Comparison of ENCODE assay signal across 17 mouse cellular contexts in the genomic region with DNA sequence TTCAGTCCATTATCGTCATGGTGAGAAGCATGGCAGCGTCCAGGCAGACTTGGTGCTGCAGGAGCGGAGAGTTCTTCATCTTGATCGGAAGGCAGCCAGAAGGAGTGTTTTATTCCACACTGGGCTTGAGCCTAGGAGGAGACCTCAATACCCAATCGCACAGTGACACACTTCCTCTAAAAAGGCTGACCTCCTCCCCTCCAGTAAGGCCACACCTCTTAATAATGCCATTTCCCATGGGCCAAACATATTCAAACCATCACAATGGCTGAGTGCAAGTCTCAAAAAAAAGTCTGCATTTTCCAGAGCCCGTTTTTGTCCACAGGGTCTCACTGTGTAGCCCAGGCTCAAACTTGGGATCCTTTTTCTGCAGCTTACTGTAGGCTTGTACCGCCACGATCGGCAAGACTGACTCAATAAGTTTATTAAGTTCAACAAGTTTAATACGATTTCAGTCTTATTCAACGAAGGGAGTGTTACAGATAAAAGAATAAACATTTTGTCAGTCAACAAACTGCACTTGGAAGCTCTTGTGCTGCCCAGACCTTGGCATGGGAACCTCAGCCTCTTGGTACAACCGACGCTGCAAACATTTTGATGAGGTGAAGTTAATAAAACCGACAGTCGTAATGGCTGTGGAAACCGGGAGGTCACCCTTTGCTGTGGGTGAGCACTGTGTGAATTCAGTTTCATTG. TPM values are rescaled to one million over a fixed set of nuclear protein-coding genes. Genes with fewer than 3 reads are reported as not detected.
"Had no signal": no experiment of that assay in that cellular context is flagged by ENCODE, and none has a peak within 500 bp of the region (broad histone marks: within the 10 kb centered on the region; RNA-seq: fewer than 3 reads in every experiment).

No protein-coding gene starts in this region.

- H3K9ac ChIP-seq: heart, embryonic 13.5 days; heart, embryonic 15.5 days; hindbrain, embryonic 13.5 days; hindbrain, embryonic 15.5 days; kidney, embryonic 15.5 days; limb, embryonic 13.5 days; limb, embryonic 15.5 days; liver, embryonic 12.5 days; liver, embryonic 14.5 days had no signal

- H3K27me3 ChIP-seq: heart, embryonic 15.5 days; hindbrain, embryonic 15.5 days; kidney, embryonic 15.5 days; limb, embryonic 13.5 days; limb, embryonic 15.5 days; liver, embryonic 12.5 days had no signal

- DNase-seq: layer of hippocampus, adult 9-11 months had no signal

- ATAC-seq: liver, embryonic 12.5 days had no signal

- H3K36me3 ChIP-seq: heart, embryonic 13.5 days; heart, embryonic 15.5 days; hindbrain, embryonic 13.5 days; hindbrain, embryonic 15.5 days; kidney, embryonic 15.5 days; limb, embryonic 13.5 days; limb, embryonic 15.5 days; liver, embryonic 12.5 days had no signal

- H3K9me3 ChIP-seq: heart, embryonic 13.5 days; heart, embryonic 15.5 days; hindbrain, embryonic 13.5 days; hindbrain, embryonic 15.5 days; kidney, embryonic 15.5 days; limb, embryonic 13.5 days; limb, embryonic 15.5 days; liver, embryonic 12.5 days had no signal

- H3K4me3 ChIP-seq: gastrocnemius, adult 2 months; heart, adult 2 months; heart, embryonic 13.5 days; heart, embryonic 15.5 days; hindbrain, embryonic 13.5 days; hindbrain, embryonic 15.5 days; kidney, embryonic 15.5 days; layer of hippocampus, adult 2 months; limb, embryonic 13.5 days; limb, embryonic 15.5 days; liver, embryonic 12.5 days had no signal

- H3K4me1 ChIP-seq: heart, embryonic 15.5 days; hindbrain, embryonic 13.5 days; hindbrain, embryonic 15.5 days; limb, embryonic 13.5 days; limb, embryonic 15.5 days; liver, embryonic 12.5 days had no signal

- H3K27ac ChIP-seq: gastrocnemius, adult 2 months; heart, adult 2 months; heart, embryonic 13.5 days; heart, embryonic 15.5 days; hindbrain, embryonic 13.5 days; hindbrain, embryonic 15.5 days; hindbrain, postnatal 0 days; kidney, embryonic 15.5 days; kidney, postnatal 0 days; layer of hippocampus, adult 2 months; limb, embryonic 13.5 days; limb, embryonic 15.5 days; liver, embryonic 12.5 days; liver, embryonic 14.5 days had no signal

RNA-seq across cellular contexts. Expression of a gene that starts 29.4 kb away (rescaled TPM):
- total RNA-seq: gastrocnemius, adult 2 months; granulocyte monocyte progenitor cell, adult 5-6 weeks; liver, adult 2 months had no signal
- polyA plus RNA-seq: heart, adult 2 months; liver, adult 2 months had no signal

RNA-seq across cellular contexts. Expression of a gene that starts 58.9 kb away (rescaled TPM):
- total RNA-seq: gastrocnemius, adult 2 months had no signal
